Mouse (Mus musculus) A20 (cell line): ENCODE measurements around the gene Rasd2.

Experiments
- DNase-seq: peaks from one replicate; pipeline ENCODE4 v3.0.0-alpha.2; 2011; ENCODE audit warnings: low read depth, low spot score

The Rasd2 gene

DNA sequence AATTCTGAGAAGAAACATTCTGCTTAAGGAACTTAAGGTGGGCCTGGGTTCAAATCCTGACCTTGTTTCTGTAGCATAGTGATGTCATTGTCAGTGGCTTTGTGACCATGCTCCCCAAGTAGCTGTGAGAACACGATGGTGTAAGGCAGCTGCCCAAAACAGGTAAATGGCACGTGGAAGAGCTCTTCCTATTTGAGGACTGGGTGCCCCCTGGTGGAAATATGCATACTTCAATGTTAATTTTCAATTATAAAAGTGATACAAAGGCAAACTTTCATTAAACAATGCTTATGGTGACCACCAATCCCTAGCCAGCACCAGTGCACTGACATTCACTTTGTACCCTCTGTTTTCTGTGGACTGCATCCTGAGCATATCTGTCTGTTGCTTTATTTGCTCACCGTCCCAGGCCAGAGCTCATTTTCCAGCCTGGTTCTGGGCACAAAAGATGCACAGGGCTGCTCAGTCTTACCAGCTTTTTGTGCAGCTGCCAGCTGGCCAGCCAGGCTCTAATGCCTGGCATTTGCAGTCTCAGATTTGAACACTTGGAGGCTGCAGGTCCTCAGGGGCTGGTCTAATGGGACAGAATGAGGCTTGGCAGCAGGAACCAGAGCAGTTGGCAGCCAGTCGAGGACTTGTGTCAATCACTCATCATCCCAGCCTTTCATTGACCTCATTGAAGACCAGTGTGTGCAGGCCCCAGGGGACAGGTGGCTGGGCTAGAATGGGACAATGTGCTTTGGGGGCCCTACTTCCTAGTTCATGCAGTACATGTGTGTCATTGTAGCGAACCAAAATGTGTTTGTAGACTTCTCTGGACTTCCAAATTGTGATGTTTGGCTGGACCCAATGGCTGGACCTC is 6.4 kb downstream of the Rasd2 start:
- peak; percentile 66 for DNase-seq

DNA sequence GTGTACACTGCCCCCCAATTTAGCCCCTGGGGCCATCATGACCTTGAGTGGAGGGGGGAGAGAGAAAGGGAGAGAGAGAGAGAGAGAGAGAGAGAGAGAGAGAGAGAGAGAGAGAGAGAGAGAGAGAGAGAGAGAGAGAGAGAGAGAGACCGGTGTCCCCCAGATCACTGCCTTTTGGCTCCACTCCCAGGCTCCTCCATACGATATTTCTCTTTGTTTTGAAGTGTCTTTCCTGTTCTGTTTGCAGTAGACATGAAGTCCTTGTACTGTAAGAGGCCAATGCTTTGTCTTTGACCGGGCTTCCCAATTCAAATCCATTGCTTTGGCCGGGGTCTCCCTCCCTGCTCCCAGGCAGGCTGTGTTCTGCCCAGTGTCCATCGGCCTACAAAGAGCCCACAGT is 8.9 kb downstream of the Rasd2 start:
- no peak for DNase-seq

DNA sequence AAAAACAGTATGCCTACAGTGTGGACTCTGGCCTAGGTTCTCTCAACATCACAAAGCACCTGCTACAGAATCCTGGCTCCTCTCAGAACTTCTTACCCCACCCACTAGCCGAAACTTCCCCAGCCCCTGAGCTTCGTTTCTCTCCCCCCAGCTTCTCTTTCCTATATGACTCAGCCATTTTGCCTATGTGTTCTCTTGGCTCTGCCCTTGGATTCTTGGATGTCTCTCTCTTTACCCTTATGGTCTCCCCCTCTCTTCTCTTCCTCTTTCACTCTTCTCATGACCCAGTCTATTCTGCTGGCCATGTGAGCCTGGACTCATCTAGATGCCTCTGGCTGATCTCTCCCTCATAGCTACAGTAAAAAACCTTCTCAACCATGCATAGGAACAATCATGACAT is 13.0 kb downstream of the Rasd2 start:
- no peak for DNase-seq

DNA sequence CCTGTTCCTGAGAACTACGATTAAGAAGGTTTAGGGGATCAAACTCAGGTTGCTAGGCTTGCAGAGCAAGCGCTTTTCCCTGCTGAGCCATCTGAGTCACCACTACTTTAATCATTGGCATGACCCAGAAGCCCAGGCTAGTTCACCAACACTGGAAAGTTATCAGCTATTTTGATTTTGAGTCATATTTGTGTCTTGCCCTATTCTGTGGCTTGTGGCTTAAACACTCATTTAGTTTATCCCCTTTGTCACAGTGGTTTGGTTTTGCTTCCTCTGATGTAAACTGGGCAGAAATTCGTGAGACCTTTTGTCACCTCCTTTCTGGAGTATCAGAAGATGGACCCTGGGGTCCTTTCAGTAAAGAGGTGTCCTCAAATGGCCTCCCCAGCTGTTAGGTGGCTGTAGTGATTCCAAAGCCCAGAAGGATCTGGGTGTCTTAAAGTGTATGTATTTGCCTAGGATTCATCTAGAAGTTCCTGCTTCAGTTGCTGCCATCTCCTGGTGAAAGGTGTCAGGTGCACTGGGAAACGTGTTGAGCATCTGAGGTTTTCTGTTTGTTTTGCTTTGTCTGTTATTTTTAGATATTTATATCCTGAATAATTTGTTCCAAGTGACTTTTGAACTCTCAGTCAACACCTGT is 20.3 kb downstream of the Rasd2 start:
- peak; percentile 53 for DNase-seq

DNA sequence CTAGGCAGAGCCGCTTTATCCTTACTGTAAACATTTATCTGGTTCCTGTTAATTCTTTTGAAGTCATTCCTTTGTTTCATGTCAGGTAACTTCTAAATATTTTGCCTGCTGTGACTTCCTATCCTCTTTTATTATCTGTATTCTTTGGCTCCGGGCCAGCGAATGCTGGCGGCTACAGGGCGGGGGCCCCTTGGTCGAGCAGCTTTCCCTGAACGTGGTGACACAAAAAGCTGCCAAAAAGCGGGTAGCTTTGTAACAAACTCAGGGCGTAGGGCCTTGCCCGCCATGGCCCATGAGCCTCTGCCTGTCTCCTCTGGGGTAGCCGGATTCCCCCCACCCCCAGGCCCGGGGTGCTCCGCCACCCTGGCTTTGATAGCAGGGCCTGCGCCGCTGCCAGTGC is 33.6 kb downstream of the Rasd2 start:
- DNase-seq, result no peak

DNA sequence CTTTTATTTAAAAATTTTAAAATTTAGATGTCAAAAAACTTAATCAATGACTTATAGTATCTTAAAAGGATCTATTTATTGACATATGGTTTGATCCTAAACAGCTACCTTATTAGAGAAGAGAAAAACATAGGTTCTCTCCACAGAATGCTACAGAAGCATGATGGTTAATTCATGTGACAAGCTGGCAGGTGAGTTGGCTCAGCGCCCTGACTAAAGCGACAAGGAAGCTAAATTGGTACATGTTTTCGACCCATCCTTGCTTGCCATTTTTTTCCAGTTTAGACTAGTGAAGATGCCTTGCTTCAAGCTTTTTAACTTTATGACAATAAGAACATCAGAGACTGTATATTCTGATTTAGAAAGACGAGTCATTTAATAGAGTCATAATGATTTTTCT is 35.4 kb downstream of the Rasd2 start:
- DNase-seq, result no peak

DNA sequence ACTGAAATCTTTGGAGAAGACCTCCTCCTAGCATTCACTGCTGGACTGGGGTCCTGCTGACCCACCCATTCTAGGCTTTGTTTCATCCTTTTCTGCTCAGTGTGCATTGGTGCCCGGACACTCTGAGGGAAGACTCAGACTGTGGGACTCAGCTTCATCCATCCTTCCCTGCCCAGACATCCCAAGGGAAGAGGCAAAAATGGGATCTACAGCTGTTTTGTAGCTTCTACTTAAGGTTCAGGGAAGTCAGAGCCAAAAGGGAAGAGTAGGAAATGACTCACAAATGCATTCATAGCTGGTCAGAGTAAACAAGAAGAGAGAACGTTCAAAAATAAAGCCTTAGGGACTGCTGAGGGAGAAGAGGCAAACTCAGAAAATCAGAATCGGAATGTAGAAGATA is 40.3 kb downstream of the Rasd2 start:
- no peak for DNase-seq

DNA sequence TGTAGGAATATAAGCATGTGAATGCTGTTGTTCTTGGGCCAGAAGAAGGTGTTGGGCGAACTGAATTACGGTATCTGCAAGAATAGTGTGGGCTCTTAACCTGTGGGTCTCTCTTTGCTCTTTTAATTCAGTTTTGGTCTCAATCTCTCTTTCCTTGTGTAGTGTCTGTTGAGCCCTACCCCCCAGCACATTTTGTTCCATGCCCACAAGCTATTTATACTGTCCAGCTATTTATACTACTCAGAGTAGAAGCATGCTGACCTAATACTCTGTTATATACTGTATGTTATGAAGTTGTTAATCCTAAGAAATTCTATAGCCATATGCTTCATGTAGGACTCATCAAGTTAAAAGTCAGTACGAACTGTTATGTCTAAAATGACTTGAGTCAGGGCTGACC is 41.9 kb downstream of the Rasd2 start:
- DNase-seq, result no peak

DNA sequence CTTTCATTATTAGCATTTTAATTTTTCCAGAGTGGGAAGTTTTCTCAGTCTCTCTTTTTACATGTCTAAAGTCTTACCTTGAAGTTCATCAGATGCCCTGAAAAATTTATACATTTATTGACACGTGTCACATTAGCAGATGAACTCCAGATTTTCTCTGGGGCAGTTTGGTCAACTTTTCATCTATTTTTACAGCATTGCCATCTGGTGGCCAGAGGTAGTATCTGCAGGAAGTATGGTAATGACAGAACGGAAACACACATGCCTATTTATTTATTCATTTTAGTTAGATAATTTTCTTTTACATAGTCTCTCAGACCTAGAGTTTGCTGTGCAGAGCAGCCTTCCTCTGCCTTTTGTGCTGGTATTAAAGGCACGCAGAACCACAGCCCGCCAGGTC is 58.4 kb downstream of the Rasd2 start:
- DNase-seq, result peak; percentile 60
